Mouse (Mus musculus) spleen, postnatal 36 days (tissue): ENCODE measurements around the gene Pak1.
"Not testable (repeated sequence)": the region's sequence is repeated elsewhere in the genome, so short reads cannot be mapped to it uniquely, and the experiment has no call there.

Experiments
- DNase-seq, 2 experiments: peaks; one replicate each; pipeline ENCODE4 v3.0.0; 2022; ENCODE audit warnings: low spot score in 2 of 2, mixed read lengths in 1 of 2

Pak1 gene

GRCm38 (mm10) chr7:97846539-97846938 is 58.2 kb downstream of the Pak1 start:
- DNase-seq = no peak

GRCm38 (mm10) chr7:97849557-97849956 is 61.2 kb downstream of the Pak1 start:
- DNase-seq = not testable (repeated sequence)

- DNase-seq = no peak
Observed at GRCm38 (mm10) chr7:97850331-97850730, 62.0 kb downstream of the Pak1 start.

DNA sequence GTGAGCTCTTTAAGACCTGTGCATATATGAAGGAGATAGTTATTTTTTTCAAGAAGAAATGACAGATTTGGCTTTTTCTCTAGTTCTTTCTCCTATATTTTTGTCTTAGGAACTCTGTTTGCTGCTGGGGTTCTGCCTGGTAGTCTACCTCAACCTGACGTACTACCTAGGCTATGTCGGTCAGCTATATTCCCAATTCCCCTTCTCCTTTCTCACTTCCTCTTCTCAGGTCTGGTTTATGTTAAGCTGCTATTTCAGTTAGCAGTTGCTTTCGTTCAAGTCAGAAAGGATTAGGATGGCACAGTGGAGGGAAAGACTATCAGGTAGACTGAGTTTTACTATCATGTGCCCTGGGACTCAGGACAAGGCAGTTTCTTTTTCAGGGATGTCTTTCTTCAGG is 75.2 kb downstream of the Pak1 start:
- peak in 1 of 2 experiments; percentile 10 for DNase-seq

GRCm38 (mm10) chr7:97864531-97864930 is 76.2 kb downstream of the Pak1 start:
- no peak for DNase-seq

DNA sequence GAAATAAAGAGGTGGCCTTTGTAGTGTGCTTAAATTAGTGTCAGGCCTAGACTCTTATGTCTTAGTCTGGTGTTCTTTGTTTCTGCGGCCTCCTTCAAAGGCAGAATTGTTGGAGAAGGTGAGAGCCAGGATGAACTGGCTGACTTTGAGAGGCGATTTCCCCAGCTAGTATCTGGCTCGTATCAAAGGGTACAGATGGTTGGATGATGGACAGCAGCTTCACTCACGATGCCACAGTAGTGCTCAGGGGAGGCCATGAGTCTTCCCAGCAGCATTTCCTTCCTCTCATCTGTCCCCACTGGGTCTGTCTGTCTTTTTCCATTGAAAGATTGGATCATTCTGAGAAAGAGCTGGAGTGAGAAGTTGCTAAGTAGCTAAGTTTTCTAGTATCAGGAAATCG is 79.5 kb downstream of the Pak1 start:
- no peak for DNase-seq

DNA sequence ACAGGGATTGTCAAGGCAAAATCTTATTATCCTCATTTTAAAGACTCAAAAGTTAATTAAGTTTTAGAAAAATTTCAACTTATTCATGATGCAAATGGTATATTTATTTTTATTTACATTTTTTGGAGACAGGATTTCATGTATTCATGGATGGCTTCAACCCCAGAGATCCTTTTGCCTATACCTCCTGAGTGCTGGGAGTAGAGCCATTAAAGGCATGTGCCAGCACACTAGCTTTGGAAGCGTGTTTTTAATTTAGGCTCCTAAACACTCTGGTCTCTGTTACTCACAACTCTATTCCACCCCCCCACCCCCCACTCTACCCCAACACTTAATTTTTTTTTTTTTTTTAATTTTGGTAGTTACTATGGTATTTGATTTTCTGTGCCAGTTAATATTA is 80.4 kb downstream of the Pak1 start:
- no peak for DNase-seq

- no peak for DNase-seq
Observed at GRCm38 (mm10) chr7:97872396-97872795, 84.1 kb downstream of the Pak1 start.

GRCm38 (mm10) chr7:97873317-97873716 is 85.0 kb downstream of the Pak1 start:
- DNase-seq = no peak

DNA sequence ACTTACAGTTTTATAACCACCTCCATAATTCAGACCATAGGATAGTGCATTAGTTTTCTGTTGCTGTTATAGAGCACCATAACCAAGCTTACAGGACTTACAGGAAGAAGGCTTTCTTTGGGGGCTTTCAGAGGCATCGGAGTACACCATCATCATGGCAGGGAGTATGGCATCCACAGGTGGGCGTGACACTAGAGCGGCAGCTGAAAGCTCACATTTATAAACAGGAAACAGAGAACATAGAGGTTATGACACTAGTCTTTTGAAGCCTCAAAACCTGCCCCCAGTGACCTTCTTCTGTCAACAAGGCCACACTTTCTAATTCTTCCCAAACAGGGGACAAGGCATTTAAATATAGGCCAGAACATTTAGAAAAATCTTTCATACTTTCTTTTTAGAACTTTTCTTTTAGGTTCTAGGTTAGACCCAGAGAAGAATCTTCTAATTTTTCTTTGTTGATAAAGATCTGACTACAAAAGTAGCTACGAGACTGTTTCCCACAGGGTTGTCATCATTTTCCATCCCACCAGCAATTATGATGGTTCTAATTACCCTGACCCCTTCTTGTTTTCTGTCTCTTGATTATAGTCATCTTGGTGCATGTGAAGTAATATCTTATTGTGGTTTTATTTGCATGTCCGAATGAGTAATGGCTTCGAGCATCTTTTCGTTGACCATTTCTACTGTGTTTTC is 89.7 kb downstream of the Pak1 start:
- no peak for DNase-seq

DNA sequence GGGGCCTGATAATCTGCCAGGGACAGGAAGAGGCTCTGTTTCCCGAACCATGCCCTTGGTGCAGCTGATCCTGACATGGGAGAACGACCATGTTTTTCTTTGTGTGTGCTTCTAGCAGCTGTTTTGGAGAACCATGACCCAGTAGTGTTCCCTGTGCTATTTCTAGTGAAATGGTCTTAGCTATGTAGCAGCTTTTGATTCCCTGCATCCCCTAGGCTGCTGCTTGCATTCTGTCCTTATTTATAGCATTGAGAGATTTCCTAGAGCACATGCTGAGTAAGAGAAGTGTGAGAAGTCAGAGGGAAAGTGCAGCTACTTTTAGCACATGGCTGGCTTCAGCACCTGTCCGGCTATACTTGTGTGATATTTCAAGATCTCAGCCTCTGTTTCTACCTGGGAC is 123.3 kb downstream of the Pak1 start:
- no peak for DNase-seq

DNA sequence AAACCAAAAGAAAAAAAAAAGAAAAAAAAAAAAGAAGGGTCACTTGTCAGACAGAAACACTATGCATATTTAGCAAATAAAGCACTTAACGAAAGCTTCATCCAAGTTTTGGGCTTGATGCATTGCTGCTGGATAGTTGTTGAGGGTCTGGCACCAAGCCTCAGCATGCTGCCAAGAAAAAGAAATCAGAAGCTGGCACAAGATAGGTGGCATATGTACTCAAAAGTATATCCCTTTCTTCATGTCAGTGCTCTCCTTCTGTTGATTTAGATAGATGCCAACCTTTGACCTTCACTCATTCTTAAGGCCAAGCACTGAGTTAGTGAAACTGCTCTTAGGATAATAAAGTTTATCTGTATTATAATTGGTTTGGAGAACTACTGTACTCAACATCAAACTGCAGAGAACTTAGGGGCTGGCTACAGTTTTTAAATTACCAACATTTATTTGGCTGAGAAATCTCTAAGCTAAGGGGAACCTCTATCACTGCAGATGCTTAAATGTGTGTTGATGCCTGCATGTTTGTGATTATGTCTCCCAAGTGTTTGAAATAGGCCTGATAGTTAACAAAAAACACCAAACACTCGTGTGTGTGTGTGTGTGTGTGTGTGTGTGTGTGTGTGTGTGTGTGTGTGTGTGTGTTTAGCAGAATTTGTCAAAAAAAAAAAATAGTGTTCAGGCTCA is 126.6 kb downstream of the Pak1 start:
- no peak for DNase-seq

DNA sequence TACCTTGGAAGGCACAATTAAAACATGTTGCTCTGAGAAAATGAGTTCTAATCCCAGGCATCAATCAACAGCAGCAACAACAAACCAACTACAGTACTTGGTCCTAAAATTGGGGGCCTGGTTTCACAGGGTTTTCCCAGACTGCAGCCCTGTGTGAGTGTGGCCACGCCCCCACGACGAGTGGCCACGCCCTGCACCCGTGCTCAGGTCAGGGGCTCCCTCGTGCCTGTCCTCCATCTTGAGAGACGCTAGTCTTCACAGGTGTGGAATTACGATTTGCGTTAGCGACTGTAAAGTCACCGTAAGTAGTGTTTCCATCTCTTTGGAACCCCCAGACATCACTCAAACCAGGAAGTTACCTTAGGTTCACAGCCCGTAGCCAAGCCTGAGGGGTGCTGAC is 131.4 kb downstream of the Pak1 start, which contains the start of gene Gdpd4:
Gene Gdpd4 (plus strand): TSS at position 214 of the 400 bp plus-strand sequence.
- DNase-seq = no peak

- no peak for DNase-seq
Observed at GRCm38 (mm10) chr7:97925819-97926218, 137.5 kb downstream of the Pak1 start.

DNA sequence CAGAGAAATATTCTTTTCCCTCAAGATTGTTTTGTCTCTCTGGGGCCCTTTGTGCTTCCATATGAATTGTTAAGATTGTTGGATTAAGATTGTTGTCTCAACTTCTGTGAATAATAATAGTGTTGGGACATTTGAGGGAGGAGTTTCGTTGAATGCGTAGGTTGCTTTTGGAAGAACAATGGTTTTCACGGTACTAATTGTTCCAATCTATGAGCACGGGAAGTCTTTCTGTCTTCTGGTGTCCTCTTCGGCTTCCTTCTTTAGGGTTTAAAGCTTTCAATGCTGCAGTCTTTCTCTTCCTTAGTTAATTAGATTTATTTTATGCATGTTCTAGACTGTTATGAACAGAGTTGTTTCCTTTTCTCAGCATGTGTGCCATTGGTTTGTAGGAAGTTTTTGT is 138.6 kb downstream of the Pak1 start:
- no peak for DNase-seq

DNA sequence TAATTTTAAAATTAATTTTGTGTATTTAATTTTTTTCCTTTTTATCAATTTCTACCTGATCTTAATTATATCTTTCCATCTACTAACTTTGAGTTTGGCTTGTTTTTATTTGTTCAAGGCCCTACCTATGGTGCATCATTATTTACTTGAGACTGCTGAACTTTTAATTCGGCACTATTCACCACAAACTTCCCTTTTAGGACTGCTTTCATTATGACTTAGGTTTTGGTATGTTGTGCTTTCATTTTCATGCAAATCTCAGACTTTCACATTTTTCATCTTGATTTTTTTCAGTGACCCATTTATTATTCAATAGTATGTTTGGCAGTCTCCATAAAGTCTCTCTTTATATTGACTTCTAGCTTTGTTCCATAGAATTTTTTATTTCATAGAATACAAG is 156.1 kb downstream of the Pak1 start:
- DNase-seq = no peak
